Comparison of ENCODE assay signal across 9 mouse cellular contexts in genomic region chr16:21641944-21642343, GRCm38 (mm10). TPM values are rescaled to one million over a fixed set of nuclear protein-coding genes. Genes with fewer than 3 reads are reported as not detected.
A peak's percentile ranks its signal among the peaks of the same experiment; 100 is the strongest.
DNase-seq lines count a peak whose midpoint lies in the region; ATAC-seq lines count a peak whose summit lies in the region.
"Had no signal": no experiment of that assay in that cellular context is flagged by ENCODE, and none has a peak within 500 bp of the region (broad histone marks: within the 10 kb centered on the region; RNA-seq: fewer than 3 reads in every experiment).

No protein-coding gene starts in this region.

- no peaks in the 10 kb centered on the region for H3K27me3 ChIP-seq in kidney, embryonic 15.5 days

- no peak overlapping the region for H3K9ac ChIP-seq in kidney, embryonic 15.5 days

- no peaks in the 10 kb centered on the region for H3K36me3 ChIP-seq in kidney, embryonic 15.5 days
- no peaks in the 10 kb centered on the region for H3K36me3 ChIP-seq in macrophage (ENCODE audit: inconsistent target)

- H3K4me1 ChIP-seq in kidney, embryonic 15.5 days, result peaks cover 33% of the 10 kb centered on the region

- no peaks in the 10 kb centered on the region for H3K79me2 ChIP-seq in macrophage (ENCODE audit: inconsistent target)

- H3K4me3 ChIP-seq in kidney, embryonic 15.5 days (replicated peaks), result no peak overlapping the region
- H3K4me3 ChIP-seq in macrophage (ENCODE audit: inconsistent target), result no peak overlapping the region
- H3K4me3 ChIP-seq: erythroblast, embryonic 14.5 days had no signal

- no peaks in the 10 kb centered on the region for H3K9me3 ChIP-seq in kidney, embryonic 15.5 days (replicated peaks)

- no peak overlapping the region for H3K4me2 ChIP-seq in kidney, embryonic 15.5 days

- H3K27ac ChIP-seq in kidney, embryonic 15.5 days, result peak overlapping the region; percentile 61
- peak overlapping the region; percentile 68 for H3K27ac ChIP-seq in macrophage

- WGBS in kidney, embryonic 15.5 days, result 63% methylated on average over 3 of the region's 3 CpGs
- 0% methylated on average over 3 of the region's 3 CpGs for whole genome bisulfite sequencing in macrophage (ENCODE audit: missing documents)

- ATAC-seq in kidney, embryonic 15.5 days (replicated peaks; ENCODE audit: low FRiP score), result no peak

- peak; percentile 10 to 26 for DNase-seq in adrenal gland, postnatal 36 days
- no peak for DNase-seq in adrenal gland, postnatal 4 days (ENCODE audit: low spot score in 2 of 2)
- peak; percentile 45 to 83 for DNase-seq in heart, adult 18-20 months
- no peak for DNase-seq in left cerebral cortex, adult 9 months (ENCODE audit: low spot score in 2 of 2)
- DNase-seq in adrenal gland, postnatal 25 days, result no peak
- no peak for DNase-seq in testis, postnatal 14 days (ENCODE audit: low spot score)

RNA-seq across cellular contexts. Expression of gene 2510009E07Rik, which starts 52.5 kb away (rescaled TPM):
- 10 to 100 TPM; 18.0 to 19.5 TPM for total RNA-seq in adrenal gland, postnatal 36 days (2021)
- total RNA-seq in adrenal gland, postnatal 4 days (2021), result 10 to 100 TPM; 30.1 to 32.8 TPM
- 10 to 100 TPM; 20.5 to 21.7 TPM for total RNA-seq in heart, adult 18-20 months (2021)
- polyA plus RNA-seq in kidney, embryonic 15.5 days (2015; fragmentation: Nextera tagmentation; extraction: Ambion mirVana), result 13.3 and 14.6 TPM in 2 replicates
- total RNA-seq in macrophage (2018; cell fraction: chromatin; rRNA removed), result 10 to 100 TPM in 18 of 26 experiments, 1 to 10 TPM in 8; 6.0 to 76.7 (median 13.7) TPM
- total RNA-seq in macrophage (2018; cell fraction: cytosol; rRNA removed), result 10 to 100 TPM in 3 of 26 experiments, 1 to 10 TPM in 23; 4.5 to 13.4 (median 6.3) TPM
- 10 to 100 TPM in 18 of 26 experiments, 1 to 10 TPM in 8; 6.1 to 29.2 (median 12.8) TPM for total RNA-seq in macrophage (2018; cell fraction: nucleus; rRNA removed)
- 7.2 to 15.7 TPM (median 7.7 TPM) in 3 replicates for polyA plus RNA-seq in macrophage (2018)
- 16.2 and 24.8 TPM in 2 replicates for total RNA-seq in adrenal gland, postnatal 25 days (2021)
- polyA plus RNA-seq: erythroblast, embryonic 14.5 days had no signal

Comparison
In these comparisons a context has a peak if more than half of its experiments do, and no peak if none do; other contexts are left out.
1. DNase-seq: peak in adrenal gland, postnatal 36 days (2 of 2) and heart, adult 18-20 months (2 of 2); none in adrenal gland, postnatal 4 days (0 of 2), left cerebral cortex, adult 9 months (0 of 2), adrenal gland, postnatal 25 days (single experiment) and testis, postnatal 14 days (single experiment).